Mouse (Mus musculus): ENCODE measurements around the gene Ttc23. TPM values are rescaled to one million over a fixed set of nuclear protein-coding genes. Genes with fewer than 3 reads are reported as not detected.
A peak's percentile ranks its signal among the peaks of the same experiment; 100 is the strongest.

Ttc23 gene
- 31.7 and 42.0 TPM in 2 replicates for polyA plus RNA-seq (2011; ENCODE audit: insufficient read depth, insufficient read length, low read depth, missing spikeins)

DNA sequence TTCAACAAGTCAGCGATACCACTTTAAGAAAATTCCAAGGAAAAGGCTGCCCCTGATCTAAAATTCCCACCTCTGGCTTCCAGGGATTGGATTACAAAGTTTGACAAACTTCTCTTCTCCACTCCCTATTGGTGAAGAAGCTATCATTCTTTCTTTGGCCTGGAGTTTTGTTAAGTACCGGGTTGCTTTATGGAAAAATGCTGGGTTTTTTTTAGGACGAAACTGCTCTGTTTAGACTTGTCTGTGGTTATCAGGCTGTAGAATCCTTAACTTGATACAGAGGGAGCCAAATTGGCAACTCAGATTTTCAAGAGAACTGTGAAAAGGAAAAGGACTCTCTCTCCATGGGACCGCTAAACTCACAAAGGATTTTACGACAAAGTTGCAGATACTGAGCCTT, at the start of gene Ttc23:
Ttc23 (plus strand) TSS at position 134 of the 400 bp plus-strand sequence.
- Histone ChIP-seq H3K9ac (ENCODE audit: low read depth, poor library complexity, severe bottlenecking) (peak within 1 kb of the TSS; percentile 96), H3K27ac (ENCODE audit: insufficient read depth, low read length) (peak within 1 kb of the TSS; percentile 81), H3K27me3 (ENCODE audit: control insufficient read depth, insufficient read depth, low read length, poor library complexity, severe bottlenecking) (no peaks in the 10 kb centered on the region), H3K36me3 (ENCODE audit: control insufficient read depth, insufficient read depth, low read length, poor library complexity, severe bottlenecking) (no peaks in the 10 kb centered on the region), H3K9me3 (replicated peaks; ENCODE audit: control insufficient read depth, insufficient read depth, low read length, poor library complexity, severe bottlenecking) (no peaks in the 10 kb centered on the region), H3K4me1 (ENCODE audit: control insufficient read depth, insufficient read depth, low read length) (peaks cover 2% of the 10 kb centered on the region), H3K4me3 (ENCODE audit: low read depth, low read length) (peak within 1 kb of the TSS; percentile 92)
- TF ChIP-seq EP300 (IDR thresholded peaks at IDR 0.05; ENCODE audit: insufficient read depth, low read depth, low read length), result no peak
- TF ChIP-seq POLR2A (IDR thresholded peaks at IDR 0.05; ENCODE audit: insufficient read depth, low read length), result no peak
- no peak for TF ChIP-seq CTCF (IDR thresholded peaks at IDR 0.05; ENCODE audit: low read depth, low read length)

DNA sequence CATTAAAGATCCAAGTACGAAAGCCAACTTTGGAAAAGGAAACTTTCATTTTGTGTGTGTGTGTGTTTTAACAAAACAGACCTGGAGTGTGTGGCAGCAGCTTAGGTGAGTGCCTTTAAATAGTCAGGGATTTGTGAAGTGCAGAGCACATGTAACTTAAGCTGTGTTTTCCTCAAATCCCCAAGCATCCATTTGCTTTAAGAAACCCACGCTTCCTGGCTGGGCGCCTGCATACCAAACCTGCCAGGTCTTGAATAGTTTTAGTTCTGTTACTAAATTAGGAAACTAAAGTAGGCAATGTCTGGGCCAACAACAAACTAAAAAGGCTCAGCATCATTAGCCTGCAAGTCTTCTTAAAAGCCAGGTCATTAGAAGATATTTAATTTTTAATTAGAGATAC, 49.2 kb upstream of the Ttc23 start:
- no peak for TF ChIP-seq POLR2A (IDR thresholded peaks at IDR 0.05; ENCODE audit: insufficient read depth, low read length)
- TF ChIP-seq CTCF (IDR thresholded peaks at IDR 0.05; ENCODE audit: low read depth, low read length), result no peak
- no peak for TF ChIP-seq EP300 (IDR thresholded peaks at IDR 0.05; ENCODE audit: insufficient read depth, low read depth, low read length)
- Histone ChIP-seq H3K9ac (ENCODE audit: low read depth, poor library complexity, severe bottlenecking) (no peak overlapping the region), H3K4me3 (ENCODE audit: low read depth, low read length) (no peak overlapping the region), H3K27me3 (ENCODE audit: control insufficient read depth, insufficient read depth, low read length, poor library complexity, severe bottlenecking) (no peaks in the 10 kb centered on the region), H3K4me1 (ENCODE audit: control insufficient read depth, insufficient read depth, low read length) (no peaks in the 10 kb centered on the region), H3K9me3 (replicated peaks; ENCODE audit: control insufficient read depth, insufficient read depth, low read length, poor library complexity, severe bottlenecking) (no peaks in the 10 kb centered on the region), H3K36me3 (ENCODE audit: control insufficient read depth, insufficient read depth, low read length, poor library complexity, severe bottlenecking) (no peaks in the 10 kb centered on the region), H3K27ac (ENCODE audit: insufficient read depth, low read length) (no peak overlapping the region)

DNA sequence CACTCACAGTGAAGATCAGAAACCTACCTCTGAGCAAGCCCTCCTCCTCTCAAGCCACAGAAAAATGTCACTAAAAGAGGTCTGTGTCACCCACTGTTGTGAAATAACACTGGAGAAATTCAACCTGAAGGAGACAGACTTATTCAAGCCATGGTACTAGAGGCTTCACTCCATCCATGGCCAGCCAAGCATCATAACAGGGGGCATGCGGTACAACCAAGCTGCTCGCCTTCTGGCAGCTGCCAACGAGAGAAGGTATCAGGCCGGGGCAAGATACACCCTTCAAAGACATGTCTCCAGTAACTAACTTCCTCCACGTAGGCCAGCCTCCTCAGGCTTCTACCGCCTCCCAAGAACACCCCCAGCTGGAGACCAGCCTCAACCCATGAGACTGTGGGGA, 42.1 kb upstream of the Ttc23 start:
- Histone ChIP-seq H3K4me3 (ENCODE audit: low read depth, low read length) (no peak overlapping the region), H3K9ac (ENCODE audit: low read depth, poor library complexity, severe bottlenecking) (no peak overlapping the region), H3K36me3 (ENCODE audit: control insufficient read depth, insufficient read depth, low read length, poor library complexity, severe bottlenecking) (no peaks in the 10 kb centered on the region), H3K9me3 (replicated peaks; ENCODE audit: control insufficient read depth, insufficient read depth, low read length, poor library complexity, severe bottlenecking) (no peaks in the 10 kb centered on the region), H3K27me3 (ENCODE audit: control insufficient read depth, insufficient read depth, low read length, poor library complexity, severe bottlenecking) (no peaks in the 10 kb centered on the region), H3K27ac (ENCODE audit: insufficient read depth, low read length) (no peak overlapping the region), H3K4me1 (ENCODE audit: control insufficient read depth, insufficient read depth, low read length) (no peaks in the 10 kb centered on the region)
- TF ChIP-seq POLR2A (IDR thresholded peaks at IDR 0.05; ENCODE audit: insufficient read depth, low read length) (no peak), CTCF (IDR thresholded peaks at IDR 0.05; ENCODE audit: low read depth, low read length) (no peak), EP300 (IDR thresholded peaks at IDR 0.05; ENCODE audit: insufficient read depth, low read depth, low read length) (no peak)

DNA sequence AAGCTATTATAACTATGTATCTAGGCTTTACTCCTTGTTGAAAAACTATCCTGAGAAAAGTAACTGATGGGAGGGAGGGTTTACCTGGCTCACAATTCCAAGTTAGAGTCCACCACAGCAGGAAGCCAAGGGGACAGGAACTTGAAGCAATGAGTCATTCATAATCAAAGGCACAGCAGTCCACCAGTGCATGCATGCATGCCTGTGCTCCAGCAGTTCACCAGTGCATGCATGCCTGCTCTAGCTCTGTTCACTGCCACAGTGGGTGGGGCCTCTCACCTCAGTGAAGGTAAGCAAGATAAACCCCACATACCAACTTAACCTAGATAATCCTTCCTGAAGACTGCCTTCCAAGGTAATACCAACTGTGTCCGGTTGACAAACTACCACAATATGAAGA, 41.0 kb upstream of the Ttc23 start:
- H3K9me3 ChIP-seq (replicated peaks; ENCODE audit: control insufficient read depth, insufficient read depth, low read length, poor library complexity, severe bottlenecking), result no peaks in the 10 kb centered on the region
- no peak overlapping the region for H3K27ac ChIP-seq (ENCODE audit: insufficient read depth, low read length)
- H3K36me3 ChIP-seq (ENCODE audit: control insufficient read depth, insufficient read depth, low read length, poor library complexity, severe bottlenecking), result peaks cover 2% of the 10 kb centered on the region; the same call in 1 of the 2 replicates
- no peaks in the 10 kb centered on the region for H3K4me1 ChIP-seq (ENCODE audit: control insufficient read depth, insufficient read depth, low read length)
- no peak overlapping the region for H3K4me3 ChIP-seq (ENCODE audit: low read depth, low read length)
- no peaks in the 10 kb centered on the region for H3K27me3 ChIP-seq (ENCODE audit: control insufficient read depth, insufficient read depth, low read length, poor library complexity, severe bottlenecking)
- no peak overlapping the region for H3K9ac ChIP-seq (ENCODE audit: low read depth, poor library complexity, severe bottlenecking)
- no peak for TF ChIP-seq CTCF (IDR thresholded peaks at IDR 0.05; ENCODE audit: low read depth, low read length)
- no peak for TF ChIP-seq EP300 (IDR thresholded peaks at IDR 0.05; ENCODE audit: insufficient read depth, low read depth, low read length)
- no peak for TF ChIP-seq POLR2A (IDR thresholded peaks at IDR 0.05; ENCODE audit: insufficient read depth, low read length)

DNA sequence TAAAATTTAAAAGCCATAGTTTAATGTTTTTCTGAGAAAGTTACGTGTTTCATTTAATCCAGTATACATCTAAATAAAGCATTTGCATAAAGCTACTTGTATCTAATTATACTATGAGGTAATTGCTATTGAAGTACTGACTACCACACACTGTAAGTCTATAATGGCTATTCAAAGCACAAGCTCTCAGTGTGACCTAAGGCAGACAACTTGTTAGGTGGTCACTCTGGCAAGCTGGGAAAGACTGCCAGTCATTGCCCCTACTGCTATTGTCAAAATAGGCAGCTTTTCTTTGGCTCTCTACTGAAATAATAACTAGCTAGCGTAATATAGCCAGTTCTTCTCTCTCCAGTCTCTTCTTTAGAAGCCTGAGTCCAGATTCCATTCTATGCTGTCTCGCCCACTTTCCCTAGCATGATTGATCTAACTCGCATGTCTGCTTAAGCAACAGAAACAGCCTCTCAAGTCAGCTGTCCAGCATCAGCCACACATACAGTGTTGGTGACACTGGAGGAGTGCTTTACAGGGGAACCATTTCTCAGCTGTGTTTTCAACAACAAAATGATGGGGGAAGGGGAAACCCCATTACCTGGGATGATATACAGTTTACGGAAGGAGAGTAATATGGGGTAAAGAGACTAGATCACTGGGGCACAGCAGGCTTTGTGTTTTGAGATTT, 39.4 kb upstream of the Ttc23 start:
- peaks cover 4% of the 10 kb centered on the region; the same call in 1 of the 2 replicates for H3K36me3 ChIP-seq (ENCODE audit: control insufficient read depth, insufficient read depth, low read length, poor library complexity, severe bottlenecking)
- no peaks in the 10 kb centered on the region for H3K27me3 ChIP-seq (ENCODE audit: control insufficient read depth, insufficient read depth, low read length, poor library complexity, severe bottlenecking)
- no peak overlapping the region for H3K9ac ChIP-seq (ENCODE audit: low read depth, poor library complexity, severe bottlenecking)
- TF ChIP-seq EP300 (IDR thresholded peaks at IDR 0.05; ENCODE audit: insufficient read depth, low read depth, low read length) (no peak), CTCF (IDR thresholded peaks at IDR 0.05; ENCODE audit: low read depth, low read length) (no peak), POLR2A (IDR thresholded peaks at IDR 0.05; ENCODE audit: insufficient read depth, low read length) (no peak)
- no peak overlapping the region for H3K27ac ChIP-seq (ENCODE audit: insufficient read depth, low read length)
- H3K4me1 ChIP-seq (ENCODE audit: control insufficient read depth, insufficient read depth, low read length), result no peaks in the 10 kb centered on the region
- no peaks in the 10 kb centered on the region for H3K9me3 ChIP-seq (replicated peaks; ENCODE audit: control insufficient read depth, insufficient read depth, low read length, poor library complexity, severe bottlenecking)
- no peak overlapping the region for H3K4me3 ChIP-seq (ENCODE audit: low read depth, low read length)

DNA sequence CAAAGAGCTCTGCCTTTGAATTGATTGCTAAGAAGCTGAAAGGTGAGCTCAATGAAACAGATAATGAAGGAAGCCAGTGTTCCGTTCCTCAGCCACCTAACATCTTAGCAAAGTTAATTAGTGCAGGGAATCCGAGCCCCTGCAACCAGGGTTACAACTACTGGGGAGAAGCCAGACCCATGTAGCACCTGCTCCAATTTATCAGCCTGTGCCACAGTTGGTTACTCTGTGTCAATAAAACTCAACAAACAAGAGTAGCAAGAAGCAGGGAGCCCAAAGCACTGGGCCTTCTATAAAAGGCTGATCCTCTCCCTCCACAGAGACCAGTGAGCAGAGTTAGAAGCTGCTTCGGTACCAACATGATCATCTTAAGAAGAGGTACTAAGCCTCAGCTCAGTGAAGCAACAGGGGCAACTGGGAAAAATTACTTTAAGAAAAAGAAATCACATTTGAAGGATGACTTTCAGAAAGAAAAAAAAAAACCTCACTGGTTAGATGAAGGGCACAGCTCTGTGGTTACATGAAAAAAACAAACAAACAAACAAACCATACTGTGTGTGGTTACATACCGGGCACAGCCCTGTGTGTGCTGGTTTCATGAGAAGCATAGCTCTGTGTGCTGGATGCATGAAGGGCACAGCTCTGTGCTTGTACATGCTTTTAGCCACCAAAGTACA, 38.7 kb upstream of the Ttc23 start:
- peaks cover 4% of the 10 kb centered on the region; the same call in 1 of the 2 replicates for H3K36me3 ChIP-seq (ENCODE audit: control insufficient read depth, insufficient read depth, low read length, poor library complexity, severe bottlenecking)
- no peaks in the 10 kb centered on the region for H3K9me3 ChIP-seq (replicated peaks; ENCODE audit: control insufficient read depth, insufficient read depth, low read length, poor library complexity, severe bottlenecking)
- no peaks in the 10 kb centered on the region for H3K4me1 ChIP-seq (ENCODE audit: control insufficient read depth, insufficient read depth, low read length)
- H3K27me3 ChIP-seq (ENCODE audit: control insufficient read depth, insufficient read depth, low read length, poor library complexity, severe bottlenecking), result no peaks in the 10 kb centered on the region
- TF ChIP-seq POLR2A (IDR thresholded peaks at IDR 0.05; ENCODE audit: insufficient read depth, low read length) (no peak), EP300 (IDR thresholded peaks at IDR 0.05; ENCODE audit: insufficient read depth, low read depth, low read length) (no peak)
- H3K9ac ChIP-seq (ENCODE audit: low read depth, poor library complexity, severe bottlenecking), result no peak overlapping the region
- no peak overlapping the region for H3K4me3 ChIP-seq (ENCODE audit: low read depth, low read length)
- no peak overlapping the region for H3K27ac ChIP-seq (ENCODE audit: insufficient read depth, low read length)
